Mouse (Mus musculus) heart, postnatal 14 days (tissue): ENCODE measurements around the gene Mctp2. TPM values are rescaled to one million over a fixed set of nuclear protein-coding genes. Genes with fewer than 3 reads are reported as not detected.
"Not testable (repeated sequence)": the region's sequence is repeated elsewhere in the genome, so short reads cannot be mapped to it uniquely, and the experiment has no call there.

Experiments used
- DNase-seq, 2 experiments: peaks; one replicate each; pipeline ENCODE4 v3.0.0; 2021 to 2022
- intact Hi-C: fragments of 180-260 bp; cut with DNase I; formaldehyde crosslinking; loops from one replicate; pipeline ENCODE4 v1.15.1; 2025
- total RNA-seq, 2 experiments: library from RNA; stranded (reverse); gene quantifications; 2 replicates each; pipeline ENCODE4 v1.2.3; 2021

Gene Mctp2
- total RNA-seq, 2 experiments from 2014 or later = 0.43 to 0.78 TPM

DNA sequence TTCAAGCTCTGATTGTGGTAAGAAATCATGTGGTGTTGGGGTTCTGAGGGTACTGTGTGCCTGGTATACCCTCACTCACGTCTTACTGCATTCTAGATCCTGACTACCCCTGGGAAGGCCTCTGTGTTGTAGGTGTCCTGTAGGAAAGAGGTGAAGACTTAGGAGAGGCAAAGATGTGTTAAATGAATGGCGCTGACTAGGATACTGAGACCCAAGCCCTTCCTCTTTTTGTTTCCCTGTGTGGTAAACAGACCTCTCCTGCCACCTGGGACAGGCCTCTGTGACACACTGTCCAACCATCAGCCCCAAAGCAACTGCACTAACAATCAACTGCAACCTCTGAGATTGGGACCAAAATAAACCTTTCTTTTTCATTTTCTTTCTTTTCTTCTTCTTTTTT lies 28.0 kb downstream of the Mctp2 start:
- no peak for DNase-seq
- intact Hi-C loops = no loop called here

- no peak for DNase-seq
- intact Hi-C loops = no loop called here
These were observed 30.9 kb downstream of the Mctp2 start for GRCm38 (mm10) chr7:72275513-72275912.

- intact Hi-C loops = no loop called here
- DNase-seq = no peak
These were observed 34.9 kb downstream of the Mctp2 start for GRCm38 (mm10) chr7:72271546-72271945.

DNA sequence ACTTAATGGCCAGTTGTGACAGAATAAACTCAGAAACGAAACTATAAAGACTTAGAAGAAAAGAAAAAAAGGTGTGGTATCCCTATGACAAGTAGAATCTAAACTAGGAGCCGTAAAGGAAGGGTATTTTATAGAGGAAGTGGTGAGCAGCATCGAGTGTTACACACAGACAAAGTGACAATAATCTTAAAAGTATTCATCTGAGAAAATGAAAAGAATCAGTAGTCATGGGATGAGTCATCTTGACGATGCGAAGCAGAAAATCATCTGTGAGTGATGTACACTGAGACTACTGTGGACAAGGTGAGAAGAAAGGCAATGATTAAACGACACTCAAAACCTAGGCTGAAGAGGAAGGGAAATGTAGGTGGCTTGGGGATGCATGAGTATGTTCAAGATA lies 36.4 kb downstream of the Mctp2 start:
- intact Hi-C loops = no loop called here
- DNase-seq = no peak

GRCm38 (mm10) chr7:72260766-72261655 lies 45.4 kb downstream of the Mctp2 start:
- DNase-seq = no peak
- intact Hi-C loops = no loop called here

DNA sequence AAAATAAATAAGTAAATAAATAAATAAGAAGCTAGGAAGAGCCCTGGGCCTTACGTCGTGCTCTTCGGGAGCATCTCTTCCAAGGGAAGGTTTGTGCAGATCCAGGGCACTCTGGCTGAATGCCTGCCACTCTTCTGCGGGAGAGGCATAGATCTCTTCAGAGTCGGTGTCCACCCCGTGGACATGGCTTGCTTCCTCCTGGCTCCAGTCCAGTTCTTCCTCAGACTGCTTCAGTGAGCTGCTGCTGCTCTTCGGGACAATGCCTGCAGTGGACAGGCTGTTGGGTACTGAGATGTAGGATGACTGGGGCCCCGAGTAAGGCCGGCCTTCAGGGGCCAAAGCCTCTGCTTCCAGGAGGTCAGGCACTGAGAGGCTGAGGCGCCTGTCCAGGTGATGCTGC lies 47.4 kb downstream of the Mctp2 start:
- intact Hi-C loops = no loop called here
- DNase-seq = no peak

DNA sequence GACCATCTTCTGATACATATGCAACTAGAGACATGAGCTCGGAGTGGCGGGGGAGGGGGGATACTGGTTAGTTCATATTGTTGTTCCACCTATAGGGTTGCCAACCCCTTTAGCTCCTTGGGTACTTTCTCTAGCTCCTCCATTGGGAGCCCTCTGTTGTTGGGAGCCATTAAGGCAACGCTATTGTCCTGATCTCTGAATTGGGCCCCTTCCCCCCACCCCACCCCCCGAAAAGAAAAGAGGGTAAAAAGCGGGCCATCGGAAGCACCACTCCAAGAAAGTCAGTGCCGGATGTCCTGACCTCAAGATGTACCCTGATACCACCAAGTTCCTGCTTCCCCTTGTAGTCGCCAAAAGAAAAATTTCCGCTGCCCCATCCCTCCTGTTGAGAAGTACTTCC lies 56.1 kb downstream of the Mctp2 start:
- intact Hi-C loops, DNase-seq: not testable (repeated sequence)

GRCm38 (mm10) chr7:72241269-72241668 lies 65.1 kb downstream of the Mctp2 start:
- intact Hi-C loops = no loop called here

GRCm38 (mm10) chr7:72239782-72240493 lies 66.5 kb downstream of the Mctp2 start:
- peak; percentile 23 to 42 for DNase-seq
- intact Hi-C loops = loop anchor here (1.0 kb wide), 1 partner anchor 122 kb away; no protein-coding TSS in a partner anchor

More at GRCm38 (mm10) chr7:72241269-72241668, 65.1 kb downstream of the Mctp2 start:
- no peak for DNase-seq

DNA sequence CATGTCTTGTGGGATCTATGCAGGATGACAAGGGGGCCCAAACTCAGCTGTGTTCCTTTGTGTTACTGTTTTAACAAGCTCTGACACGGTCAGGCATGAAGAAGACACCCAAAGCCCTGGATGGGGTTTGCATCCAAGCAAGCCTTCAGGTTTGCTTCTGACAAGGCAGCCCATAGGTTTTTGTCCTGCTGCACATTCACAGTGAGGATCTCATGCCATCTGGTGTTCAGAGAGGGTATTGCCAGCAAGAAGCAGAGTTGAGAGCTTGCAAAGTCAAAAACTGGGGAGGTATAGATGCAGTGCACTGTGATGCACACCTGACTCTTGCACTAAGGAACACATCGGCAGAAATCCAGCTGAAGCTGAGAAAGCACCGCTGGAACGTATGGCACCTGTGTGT lies 67.8 kb downstream of the Mctp2 start:
- intact Hi-C loops = no loop called here
- peak; percentile 58 to 78 for DNase-seq

DNA sequence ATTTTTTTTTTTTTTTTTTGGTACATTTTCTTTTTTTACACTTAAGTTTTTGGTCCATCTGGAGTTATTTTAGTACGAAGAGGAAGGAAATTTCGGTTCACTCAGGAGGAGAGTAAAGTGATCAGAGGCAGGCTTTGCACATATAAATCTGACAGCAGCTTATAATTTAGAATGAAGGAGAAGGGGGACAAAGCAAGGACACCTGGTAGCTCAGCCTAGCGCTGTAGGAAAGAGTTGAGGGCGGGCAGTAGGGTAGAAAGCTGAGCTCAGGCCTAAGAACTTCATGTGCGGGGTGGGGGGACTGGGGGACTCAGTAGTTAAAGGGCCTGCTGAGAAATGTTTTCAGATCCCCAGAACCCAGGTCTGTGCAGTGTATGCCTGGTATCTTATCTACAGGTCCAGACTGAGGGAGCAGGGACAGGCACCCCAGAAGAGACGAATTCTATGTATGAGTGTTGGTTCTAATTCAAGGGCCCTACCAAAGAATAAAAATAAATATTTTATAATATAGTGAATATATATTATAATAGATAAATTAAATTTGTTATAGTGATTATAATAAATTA lies 71.9 kb downstream of the Mctp2 start:
- intact Hi-C loops = no loop called here

DNA sequence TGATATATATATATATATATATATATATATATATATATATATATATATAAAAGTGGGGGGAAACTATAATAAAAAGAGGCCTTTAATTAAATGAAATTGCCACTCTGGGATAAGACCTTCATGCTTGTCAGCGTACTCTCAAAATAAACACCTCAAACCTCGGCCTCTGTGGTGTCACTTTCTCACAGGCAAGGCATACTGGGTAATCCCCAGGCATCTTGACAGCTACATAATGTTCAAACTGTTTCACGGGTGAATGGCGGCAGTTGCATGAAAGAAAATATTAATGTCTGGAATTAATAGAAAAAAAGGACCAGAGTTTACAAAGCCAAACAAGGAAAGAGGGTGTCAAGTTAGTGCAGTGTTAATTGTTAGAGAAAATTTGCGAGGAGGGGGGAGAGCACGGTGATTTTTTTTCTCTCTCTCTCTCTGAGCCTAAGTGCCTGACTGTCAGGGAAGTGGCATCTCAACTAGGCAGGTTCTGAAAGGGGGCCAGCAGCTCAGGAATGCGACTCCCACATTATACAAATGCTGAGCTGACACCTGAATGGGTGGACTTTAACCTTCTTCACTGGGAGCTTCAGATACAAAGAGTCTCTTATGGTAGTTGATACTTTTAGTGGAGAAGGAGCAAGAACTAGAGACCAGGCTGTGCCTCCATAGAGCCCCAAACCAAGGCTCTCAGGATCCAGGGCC lies 75.1 kb downstream of the Mctp2 start:
- DNase-seq = no peak
- intact Hi-C loops = no loop called here

More for the DNA sequence above, 71.9 kb downstream of the Mctp2 start:
- no peak for DNase-seq

- intact Hi-C loops = no loop called here
- no peak for DNase-seq
These were observed 76.5 kb downstream of the Mctp2 start for GRCm38 (mm10) chr7:72229925-72230324.

DNA sequence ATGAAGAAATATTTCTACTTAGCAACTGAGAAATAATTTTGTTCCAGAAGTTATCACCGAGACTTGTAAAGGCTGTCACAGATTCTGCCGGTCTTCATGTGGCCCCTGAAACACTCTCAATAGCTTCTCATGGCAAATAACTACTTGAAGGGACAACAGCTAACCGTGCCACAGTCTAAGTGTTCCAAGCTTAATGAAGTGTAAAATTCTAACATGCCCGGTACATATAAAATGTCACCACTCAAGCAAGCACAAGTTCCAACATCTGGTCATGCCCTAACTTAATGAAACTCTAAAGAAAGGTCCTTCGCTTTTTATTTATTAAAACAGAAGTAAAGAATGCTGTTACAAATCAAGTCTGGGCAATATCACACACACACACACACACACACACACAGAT lies 82.8 kb downstream of the Mctp2 start:
- intact Hi-C loops = no loop called here

DNA sequence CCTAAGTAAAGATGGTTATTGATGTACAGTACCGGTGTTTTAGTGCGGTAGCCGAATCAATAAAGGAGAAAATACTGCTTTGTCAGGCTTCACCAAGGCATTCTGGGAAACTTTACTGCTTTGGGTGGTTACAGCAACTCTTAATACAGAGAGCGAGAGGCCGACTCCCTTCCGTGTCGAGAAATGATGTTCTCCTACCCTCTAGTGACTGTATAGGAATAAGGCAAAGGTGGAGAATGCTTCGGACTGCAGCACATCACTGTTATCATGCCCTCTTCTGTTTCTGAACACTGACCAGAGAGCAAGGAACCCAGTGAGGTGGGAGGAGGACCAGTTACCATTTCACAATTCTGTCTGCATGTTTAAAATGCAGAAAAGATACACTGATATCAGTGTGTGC lies 83.9 kb downstream of the Mctp2 start:
- intact Hi-C loops = no loop called here
- no peak for DNase-seq

More for the DNA sequence above, 82.8 kb downstream of the Mctp2 start:
- DNase-seq = no peak

DNA sequence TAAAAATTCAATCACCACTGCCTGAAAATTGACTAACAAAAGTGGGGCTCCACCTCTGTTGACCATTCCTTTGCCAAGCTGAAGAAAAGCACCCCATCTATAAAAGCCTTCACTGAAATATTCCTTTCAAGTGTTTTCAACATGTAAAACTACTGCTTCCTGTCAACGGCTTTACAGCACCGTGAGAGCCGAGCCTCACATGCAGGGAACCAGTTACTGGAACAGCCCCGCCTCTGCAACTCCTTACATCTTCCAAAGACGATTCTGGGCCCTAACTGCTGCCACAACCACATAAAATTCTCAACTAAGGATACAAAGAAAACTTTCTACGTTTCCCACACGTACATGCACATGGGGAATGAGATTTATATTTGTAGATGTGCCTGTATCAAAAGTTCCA lies 88.4 kb downstream of the Mctp2 start:
- intact Hi-C loops = no loop called here
- no peak for DNase-seq

DNA sequence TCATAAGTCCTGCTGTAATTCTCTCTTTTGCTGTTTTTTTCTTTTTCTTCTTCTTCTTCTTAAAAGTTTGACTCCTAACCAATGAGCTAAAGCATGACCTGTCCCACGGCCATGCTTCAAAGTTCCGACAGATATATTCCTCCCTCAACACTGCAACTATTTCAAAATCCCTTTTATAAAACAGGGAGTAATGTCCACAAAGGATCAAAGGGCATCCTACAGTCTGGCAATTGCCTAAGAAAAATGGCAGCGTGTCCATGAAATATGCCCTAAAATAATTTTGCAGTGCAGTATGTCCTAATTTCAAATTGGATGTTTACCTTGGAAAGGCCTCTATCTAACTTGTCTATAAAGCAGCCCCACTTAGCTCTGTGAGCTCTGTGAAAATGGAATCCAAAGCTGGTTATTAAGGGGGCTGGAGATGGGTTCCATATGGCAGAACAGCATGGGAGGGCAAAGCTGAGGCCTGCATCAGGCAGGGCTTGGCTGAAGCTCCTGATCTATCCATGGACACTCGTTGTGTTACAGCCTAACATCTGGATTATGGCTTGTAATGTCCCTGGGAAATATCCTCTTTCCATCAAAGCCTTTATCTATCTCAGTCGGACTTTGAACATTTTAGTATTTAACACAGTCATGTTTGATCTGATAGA lies 90.7 kb downstream of the Mctp2 start:
- DNase-seq = no peak
- intact Hi-C loops = no loop called here

GRCm38 (mm10) chr7:72210201-72210600 lies 96.2 kb downstream of the Mctp2 start:
- intact Hi-C loops = no loop called here
- DNase-seq = no peak

GRCm38 (mm10) chr7:72209296-72209695 lies 97.1 kb downstream of the Mctp2 start:
- DNase-seq = no peak
- intact Hi-C loops = no loop called here

DNA sequence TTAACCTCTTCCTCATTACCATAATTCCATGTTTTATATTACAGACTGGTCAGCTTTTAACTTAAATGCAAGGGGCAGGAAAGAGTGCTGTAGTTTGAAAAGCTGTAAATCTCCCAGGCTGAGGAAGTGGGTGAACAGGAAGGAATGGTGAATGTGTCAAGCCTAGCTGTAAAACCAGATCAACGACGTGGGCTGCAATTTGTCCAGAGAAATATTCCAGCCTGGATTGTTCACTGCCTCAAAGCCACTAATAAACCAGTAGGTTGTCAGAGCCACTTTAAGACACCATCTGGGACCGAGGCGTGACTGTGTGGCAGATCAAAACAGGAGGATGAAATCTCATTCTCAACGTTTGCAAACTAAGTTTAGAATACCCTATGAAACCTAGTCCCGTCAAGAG lies 99.6 kb downstream of the Mctp2 start:
- intact Hi-C loops = no loop called here

More for the DNA sequence above, 99.6 kb downstream of the Mctp2 start:
- DNase-seq = no peak
